Comparison of ENCODE assay signal across 8 mouse cellular contexts in the genomic region with DNA sequence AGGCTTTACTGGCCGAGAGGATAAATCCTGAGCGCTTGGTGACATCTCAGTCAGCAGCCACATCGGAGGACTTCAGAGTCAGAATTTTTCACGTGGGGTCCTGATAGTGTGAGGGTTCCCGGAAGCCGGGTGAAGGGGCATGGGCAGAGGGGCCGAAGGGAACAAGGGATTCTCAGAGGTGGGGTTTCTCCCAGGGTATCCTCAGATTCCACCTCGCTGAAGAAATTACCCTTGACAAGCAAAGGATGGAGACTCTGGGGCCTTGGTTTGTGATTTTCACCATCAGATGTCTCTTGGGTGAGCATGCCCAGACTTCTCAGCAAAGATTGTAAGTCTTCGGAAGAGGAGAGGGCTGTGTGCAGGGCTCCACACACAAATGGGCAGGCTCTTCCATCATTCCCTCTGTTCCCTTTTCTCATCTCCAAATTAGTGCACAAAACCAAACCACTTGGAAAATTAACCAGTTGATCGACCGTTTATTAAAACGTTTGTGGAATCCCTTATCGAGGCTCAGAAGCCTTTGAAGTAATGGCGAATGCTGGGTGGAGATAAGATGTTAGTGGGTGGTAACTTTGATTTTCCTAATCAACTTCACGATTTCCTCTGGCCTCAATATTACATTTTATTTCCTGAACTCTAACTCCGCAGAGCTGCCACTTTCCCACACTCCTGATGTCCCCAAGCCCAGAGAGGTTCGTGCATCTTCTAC. TPM values are rescaled to one million over a fixed set of nuclear protein-coding genes. Genes with fewer than 3 reads are reported as not detected.
A peak's percentile ranks its signal among the peaks of the same experiment; 100 is the strongest.
DNase-seq lines count a peak whose midpoint lies in the region; ATAC-seq and TF ChIP-seq lines count a peak whose summit lies in the region.

Gene Cuedc1 (plus strand): TSS at position 38 of the 709 bp plus-strand sequence.

- TF ChIP-seq CTCF in lung, adult 2 months (IDR thresholded peaks at IDR 0.05; ENCODE audit: insufficient read depth, low read length): no peak

- no peak for ATAC-seq in heart, embryonic 14.5 days (ENCODE audit: insufficient number of reproducible peaks, insufficient read depth, low FRiP score, low read depth)
- no peak for ATAC-seq in stomach, embryonic 14.5 days (ENCODE audit: insufficient number of reproducible peaks, insufficient read depth, low FRiP score, low read depth)
- no peak for ATAC-seq in CD4-positive, CD25-positive, alpha-beta regulatory T cell, adult 4 months

- H3K9me3 ChIP-seq in embryonic facial prominence, embryonic 10.5 days: no peaks in the 10 kb centered on the region
- no peaks in the 10 kb centered on the region for H3K9me3 ChIP-seq in heart, embryonic 14.5 days (ENCODE audit: control insufficient read depth, low read length)
- H3K9me3 ChIP-seq in stomach, embryonic 14.5 days (ENCODE audit: control insufficient read depth, low read depth, low read length): no peaks in the 10 kb centered on the region

- peak within 1 kb of the TSS; percentile 100 for H3K27ac ChIP-seq in embryonic facial prominence, embryonic 10.5 days (replicated peaks)
- H3K27ac ChIP-seq in heart, embryonic 14.5 days (replicated peaks in 1 of 2; ENCODE audit: control insufficient read depth in 1 of 2, insufficient read depth in 1 of 2, low read depth in 2 of 2, low read length in 2 of 2): peak within 1 kb of the TSS; percentile 18 to 95; a peak in 3 of 4 replicates
- H3K27ac ChIP-seq in stomach, embryonic 14.5 days (ENCODE audit: low read length): peak within 1 kb of the TSS; percentile 92

- peaks cover 5% of the 10 kb centered on the region for H3K4me1 ChIP-seq in lung, adult 2 months (ENCODE audit: control insufficient read depth, insufficient read depth, low read length)
- peaks cover 51% of the 10 kb centered on the region for H3K4me1 ChIP-seq in embryonic facial prominence, embryonic 10.5 days
- H3K4me1 ChIP-seq in heart, embryonic 14.5 days (ENCODE audit: control insufficient read depth in 2 of 2, insufficient read depth in 2 of 2, low read length in 2 of 2): peaks cover 21 to 30% of the 10 kb centered on the region in 2 experiments
- H3K4me1 ChIP-seq in stomach, embryonic 14.5 days (ENCODE audit: control insufficient read depth, insufficient read depth, low read length): peaks cover 28% of the 10 kb centered on the region

- 0 out of 2 replicates have a peak, but pooled peaks cover 8% of the 10 kb centered on the region for H3K36me3 ChIP-seq in embryonic facial prominence, embryonic 10.5 days (replicated peaks)
- H3K36me3 ChIP-seq in heart, embryonic 14.5 days (ENCODE audit: control insufficient read depth, insufficient read depth, low read length): no peaks in the 10 kb centered on the region
- no peaks in the 10 kb centered on the region for H3K36me3 ChIP-seq in stomach, embryonic 14.5 days (ENCODE audit: control insufficient read depth, insufficient read depth, low read length)

- peak within 1 kb of the TSS; percentile 92 for H3K4me2 ChIP-seq in heart, embryonic 14.5 days (ENCODE audit: low read length)
- H3K4me2 ChIP-seq in stomach, embryonic 14.5 days (replicated peaks; ENCODE audit: low read depth, low read length): peak within 1 kb of the TSS; percentile 67

- peaks cover 23% of the 10 kb centered on the region for H3K27me3 ChIP-seq in embryonic facial prominence, embryonic 10.5 days (replicated peaks; ENCODE audit: low read depth, poor library complexity, severe bottlenecking)
- no peaks in the 10 kb centered on the region for H3K27me3 ChIP-seq in heart, embryonic 14.5 days (ENCODE audit: control insufficient read depth, insufficient read depth, low read length)
- H3K27me3 ChIP-seq in stomach, embryonic 14.5 days (ENCODE audit: control insufficient read depth, insufficient read depth, low read length): no peaks in the 10 kb centered on the region

- intact Hi-C loops in left cerebral cortex, postnatal 4 days (cut with DNase I): loop anchor here (10.0 kb wide), 1 partner anchor 67 kb away; no protein-coding TSS in a partner anchor

- peak within 1 kb of the TSS; percentile 86 for H3K4me3 ChIP-seq in lung, adult 2 months (replicated peaks; ENCODE audit: extremely low read depth, low read depth, low read length)
- H3K4me3 ChIP-seq in embryonic facial prominence, embryonic 10.5 days: peak within 1 kb of the TSS; percentile 94
- H3K4me3 ChIP-seq in heart, embryonic 14.5 days (ENCODE audit: control insufficient read depth in 1 of 2, insufficient read depth in 1 of 2, low read depth in 1 of 2, low read length in 2 of 2): peak within 1 kb of the TSS; percentile 87 to 95
- H3K4me3 ChIP-seq in stomach, embryonic 14.5 days (ENCODE audit: low read depth, low read length): peak within 1 kb of the TSS; percentile 87

- no peak for DNase-seq in lung, adult 2 months
- DNase-seq in lung, postnatal 4 days: no peak
- DNase-seq in embryonic facial prominence, embryonic 10.5 days (ENCODE audit: low spot score): no peak
- no peak for DNase-seq in left cerebral cortex, postnatal 4 days
- no peak for DNase-seq in Muller cell, postnatal 12 days (ENCODE audit: inconsistent ontology term)

- peak within 1 kb of the TSS; percentile 98 for H3K9ac ChIP-seq in heart, embryonic 14.5 days (ENCODE audit: low read length)
- peak within 1 kb of the TSS; percentile 95 for H3K9ac ChIP-seq in stomach, embryonic 14.5 days (replicated peaks; ENCODE audit: low read depth, low read length)

- no peak for TF ChIP-seq POLR2A in lung, adult 2 months (IDR thresholded peaks at IDR 0.05; ENCODE audit: borderline replicate concordance, extremely low read depth, low read depth, low read length)

- 29% methylated on average over 17 of the region's 17 CpGs for WGBS in lung, adult 2 months
- WGBS in embryonic facial prominence, embryonic 10.5 days: 24% methylated on average over 17 of the region's 17 CpGs
- WGBS in heart, embryonic 14.5 days: 18% methylated on average over 17 of the region's 17 CpGs
- WGBS in stomach, embryonic 14.5 days: 27% methylated on average over 17 of the region's 17 CpGs

RNA-seq across cellular contexts. Expression of gene Cuedc1, which starts in this region (rescaled TPM):
- 40.7 and 42.9 TPM in 2 replicates for polyA plus RNA-seq in lung, adult 2 months (2012; rRNA removed)
- 20.8 and 21.9 TPM in 2 replicates for polyA plus RNA-seq in embryonic facial prominence, embryonic 10.5 days (2016; fragmentation: Nextera tagmentation; extraction: Ambion mirVana)
- 14.3 and 17.0 TPM in 2 replicates for polyA plus RNA-seq in heart, embryonic 14.5 days (2014; fragmentation: Nextera tagmentation; extraction: Ambion mirVana)
- total RNA-seq in left cerebral cortex, postnatal 4 days (2021): 10 to 100 TPM; 65.4 to 69.7 TPM
- polyA plus RNA-seq in stomach, embryonic 14.5 days (2014; fragmentation: Nextera tagmentation; extraction: Ambion mirVana): 21.7 and 24.9 TPM in 2 replicates
- 1 to 10 TPM; 4.1 to 9.9 TPM for polyA plus RNA-seq in CD4-positive, CD25-positive, alpha-beta regulatory T cell, adult 4 months (2017; shearing (Covaris generic))
